Mouse (Mus musculus): Measurements from ENCODE around the gene Ccdc188. TPM values are rescaled to one million over a fixed set of nuclear protein-coding genes. Genes with fewer than 3 reads are reported as not detected.

Gene Ccdc188
- polyA plus RNA-seq, 1 experiment from 2014 or later = not detected

DNA sequence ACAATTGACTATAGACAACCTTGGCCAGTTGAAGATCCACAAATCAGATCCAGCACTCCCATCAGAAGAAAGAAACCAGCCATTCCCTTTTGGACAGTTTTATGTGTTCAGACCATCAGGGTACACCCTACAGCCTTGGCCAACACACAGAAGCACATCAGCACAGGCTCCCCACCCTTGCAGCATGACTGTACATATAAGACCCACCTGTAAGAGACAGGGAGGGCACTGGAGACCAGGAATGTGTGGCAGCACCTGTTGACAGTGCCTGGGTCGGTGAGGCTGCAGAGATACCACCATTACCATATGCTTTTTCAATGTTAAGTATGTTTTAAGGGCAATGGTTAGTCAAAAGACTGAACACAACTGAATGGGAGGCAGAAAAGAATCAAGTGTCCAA is 36.2 kb downstream of the Ccdc188 start:
- Histone ChIP-seq H3K9ac (replicated peaks) (no peak overlapping the region), H3K36me3 (peaks cover 84% of the 10 kb centered on the region), H3K4me3 (replicated peaks) (no peak overlapping the region), H3K4me1 (replicated peaks) (peaks cover 23% of the 10 kb centered on the region), H3K27ac (no peak overlapping the region), H3K4me2 (no peak overlapping the region), H3K27me3 (no peaks in the 10 kb centered on the region), H3K9me3 (no peaks in the 10 kb centered on the region)
- no peak for ATAC-seq (ENCODE audit: insufficient number of reproducible peaks, insufficient read depth, low FRiP score, low TSS enrichment, low read depth)
- WGBS = 94% methylated on average over 1 of the region's 1 CpGs

GRCm38 (mm10) chr16:18258221-18258620 is 40.5 kb downstream of the Ccdc188 start, which contains the start of gene Gm49776:
Gm49776 (minus strand) TSS chr16:18258321.
- H3K4me1 ChIP-seq (replicated peaks) = no peaks in the 10 kb centered on the region
- no peaks in the 10 kb centered on the region for H3K27me3 ChIP-seq
- no peak within 1 kb of the TSS for H3K9ac ChIP-seq (replicated peaks)
- no peak within 1 kb of the TSS for H3K4me2 ChIP-seq
- no peaks in the 10 kb centered on the region for H3K9me3 ChIP-seq
- 91% methylated on average over 2 of the region's 2 CpGs for WGBS
- no peak within 1 kb of the TSS for H3K4me3 ChIP-seq (replicated peaks)
- no peak within 1 kb of the TSS for H3K27ac ChIP-seq
- no peak for ATAC-seq (ENCODE audit: insufficient number of reproducible peaks, insufficient read depth, low FRiP score, low TSS enrichment, low read depth)
- H3K36me3 ChIP-seq = peaks cover 96% of the 10 kb centered on the region

- Histone ChIP-seq H3K27me3 (no peaks in the 10 kb centered on the region), H3K9me3 (no peaks in the 10 kb centered on the region), H3K4me3 (replicated peaks) (no peak overlapping the region), H3K4me1 (replicated peaks) (no peaks in the 10 kb centered on the region), H3K4me2 (no peak overlapping the region), H3K27ac (no peak overlapping the region), H3K36me3 (peaks cover 94% of the 10 kb centered on the region), H3K9ac (replicated peaks) (no peak overlapping the region)
- 91% methylated on average over 2 of the region's 2 CpGs for WGBS
- no peak for ATAC-seq (ENCODE audit: insufficient number of reproducible peaks, insufficient read depth, low FRiP score, low TSS enrichment, low read depth)
These were observed 47.3 kb downstream of the Ccdc188 start for GRCm38 (mm10) chr16:18265024-18265423.

DNA sequence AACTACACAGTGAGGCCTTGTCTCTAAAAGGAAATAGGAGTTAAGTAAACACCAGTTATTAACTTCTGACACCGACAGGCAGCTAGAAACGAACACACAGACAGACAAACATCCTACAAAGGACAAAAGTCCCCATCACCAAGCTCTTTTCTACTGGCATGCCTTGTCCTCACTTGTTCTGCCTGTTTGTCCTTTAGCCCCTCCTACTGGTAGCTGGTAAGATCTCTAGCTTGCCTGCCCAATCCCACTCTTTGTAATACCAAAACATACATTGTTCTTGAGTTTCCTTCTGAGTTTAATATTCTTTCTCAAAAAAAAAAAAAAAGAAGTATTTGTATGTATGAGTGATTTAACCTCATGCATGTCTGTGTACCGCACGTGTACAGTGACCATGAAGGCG is 50.5 kb downstream of the Ccdc188 start:
- no peak for ATAC-seq (ENCODE audit: insufficient number of reproducible peaks, insufficient read depth, low FRiP score, low TSS enrichment, low read depth)
- Histone ChIP-seq H3K36me3 (peaks cover 96% of the 10 kb centered on the region), H3K9me3 (no peaks in the 10 kb centered on the region), H3K4me2 (no peak overlapping the region), H3K27me3 (no peaks in the 10 kb centered on the region), H3K4me3 (replicated peaks) (no peak overlapping the region), H3K9ac (replicated peaks) (no peak overlapping the region), H3K4me1 (replicated peaks) (no peaks in the 10 kb centered on the region), H3K27ac (no peak overlapping the region)
- 95% methylated on average over 5 of the region's 5 CpGs for WGBS

Other genes starting within 250 kb of the Ccdc188 start
- not detected in 2 replicates for gene Vpreb2, start 237.5 kb upstream of the Ccdc188 start, polyA plus RNA-seq (2016; fragmentation: Nextera tagmentation; extraction: Ambion mirVana)
- gene Dgcr6, start 165.0 kb upstream of the Ccdc188 start, polyA plus RNA-seq (2016; fragmentation: Nextera tagmentation; extraction: Ambion mirVana) = 134 and 135 TPM in 2 replicates
- gene Prodh, start 127.7 kb upstream of the Ccdc188 start, polyA plus RNA-seq (2016; fragmentation: Nextera tagmentation; extraction: Ambion mirVana) = 13.1 and 13.8 TPM in 2 replicates
- 8.3 and 9.9 TPM in 2 replicates for gene Rtn4r, start 90.2 kb upstream of the Ccdc188 start, polyA plus RNA-seq (2016; fragmentation: Nextera tagmentation; extraction: Ambion mirVana)
- gene Zdhhc8, start 17.3 kb downstream of the Ccdc188 start, polyA plus RNA-seq (2016; fragmentation: Nextera tagmentation; extraction: Ambion mirVana) = 18.5 and 20.0 TPM in 2 replicates
- 119 and 122 TPM in 2 replicates for gene Trmt2a, start 30.8 kb downstream of the Ccdc188 start, polyA plus RNA-seq (2016; fragmentation: Nextera tagmentation; extraction: Ambion mirVana)
- gene Ranbp1, start 30.9 kb downstream of the Ccdc188 start, polyA plus RNA-seq (2016; fragmentation: Nextera tagmentation; extraction: Ambion mirVana) = 943 and 976 TPM in 2 replicates
- 3.3 and 7.5 TPM in 2 replicates for gene Gm49776, start 40.4 kb downstream of the Ccdc188 start, polyA plus RNA-seq (2016; fragmentation: Nextera tagmentation; extraction: Ambion mirVana)
- 41.7 and 42.9 TPM in 2 replicates for gene Dgcr8, start 71.4 kb downstream of the Ccdc188 start, polyA plus RNA-seq (2016; fragmentation: Nextera tagmentation; extraction: Ambion mirVana)
- 21.7 and 21.8 TPM in 2 replicates for gene Tango2, start 130.2 kb downstream of the Ccdc188 start, polyA plus RNA-seq (2016; fragmentation: Nextera tagmentation; extraction: Ambion mirVana)
- gene Arvcf, start 130.3 kb downstream of the Ccdc188 start, polyA plus RNA-seq (2016; fragmentation: Nextera tagmentation; extraction: Ambion mirVana) = 46.3 and 50.6 TPM in 2 replicates
- 23.1 and 26.1 TPM in 2 replicates for gene Txnrd2, start 208.5 kb downstream of the Ccdc188 start, polyA plus RNA-seq (2016; fragmentation: Nextera tagmentation; extraction: Ambion mirVana)
- gene Comt, start 209.0 kb downstream of the Ccdc188 start, polyA plus RNA-seq (2016; fragmentation: Nextera tagmentation; extraction: Ambion mirVana) = 66.5 and 71.0 TPM in 2 replicates

Measured in limb, embryonic 12.5 days (tissue).